Mouse (Mus musculus) midbrain, postnatal 0 days (tissue): ENCODE data around the gene Ms4a1. TPM values are rescaled to one million over a fixed set of nuclear protein-coding genes. Genes with fewer than 3 reads are reported as not detected.

Experiments
- ATAC-seq: fragments of 200-750 bp; cut with Nextera tagmentation; 2 replicates; pipeline ENCODE4 v1.8.0; 2017; ENCODE audit warnings: moderate number of reproducible peaks, mild to moderate bottlenecking, moderate TSS enrichment, moderate library complexity; ENCODE audit not compliant: low FRiP score
- DNase-seq: peaks from one replicate; pipeline ENCODE4 v3.0.0-alpha.2; 2015; ENCODE audit warnings: low spot score
- H3K27ac ChIP-seq: fragments of 300-500 bp; sonication (generic); 2 replicates; pipeline ENCODE4 v1.5.1; 2014; ENCODE audit warnings: low read depth, mild to moderate bottlenecking, low read length, mixed read lengths
- H3K27me3 ChIP-seq: fragments of 300-500 bp; sonication (generic); 2 replicates; pipeline ENCODE4 v1.6.1; 2014; ENCODE audit warnings: low read length, control low read depth, mixed read lengths; ENCODE audit not compliant: insufficient read depth
- H3K36me3 ChIP-seq: fragments of 300-500 bp; sonication (generic); 2 replicates; pipeline ENCODE4 v1.6.1; 2014; ENCODE audit warnings: low read length, control low read depth, mixed read lengths; ENCODE audit not compliant: insufficient read depth
- H3K4me1 ChIP-seq: fragments of 300-500 bp; sonication (generic); 2 replicates; pipeline ENCODE4 v1.6.1; 2014; ENCODE audit warnings: mild to moderate bottlenecking, control low read depth, antibody characterized with exemption, low read length, mixed read lengths; ENCODE audit not compliant: insufficient read depth
- H3K4me2 ChIP-seq: fragments of 300-500 bp; sonication (generic); 2 replicates; pipeline ENCODE4 v1.6.1; 2014; ENCODE audit warnings: low read depth, mild to moderate bottlenecking, low read length, mixed read lengths; ENCODE audit not compliant: poor library complexity, severe bottlenecking
- H3K4me3 ChIP-seq: fragments of 300-500 bp; sonication (generic); 2 replicates; pipeline ENCODE4 v1.5.1; 2014; ENCODE audit warnings: low read depth, mild to moderate bottlenecking, low read length, moderate library complexity
- H3K9ac ChIP-seq: fragments of 300-500 bp; sonication (generic); replicated peaks from 2 replicates; pipeline ENCODE4 v1.6.1; 2014; ENCODE audit warnings: mild to moderate bottlenecking, low read length, moderate library complexity, mixed read lengths; ENCODE audit not compliant: poor library complexity, severe bottlenecking
- H3K9me3 ChIP-seq: fragments of 300-500 bp; sonication (generic); 2 replicates; pipeline ENCODE4 v1.6.1; 2016; ENCODE audit warnings: low read length, control low read depth
- CTCF ChIP-seq: IDR thresholded peaks from 2 replicates; pipeline ENCODE4 v1.5.1; 2016; ENCODE audit warnings: antibody characterized with exemption, mild to moderate bottlenecking
- WGBS: fragments of 180-500 bp; shearing (Covaris S2); extraction: QIAGEN DNeasy Blood & Tissue Kit; methylation state at CpG from one replicate; pipeline ENCODE4 v1.1.7; 2014; 5-methylcytosine and 5-hydroxymethylcytosine counted together
- polyA plus RNA-seq: library from polyadenylated mRNA; unstranded; fragments of >200 nt; fragmentation: Nextera tagmentation; extraction: Ambion mirVana; gene quantifications from 2 replicates; pipeline ENCODE4 v1.2.1, GENCODE M21; 2015
- total RNA-seq: library from RNA; depleted of rRNA; stranded (reverse); fragments of >200 nt; gene quantifications from 2 replicates; pipeline ENCODE4 v1.2.3, GENCODE M21; 2014; rRNA removed

Gene Ms4a1
- total and polyA plus RNA-seq, 2 experiments from 2014 or later: not detected

DNA sequence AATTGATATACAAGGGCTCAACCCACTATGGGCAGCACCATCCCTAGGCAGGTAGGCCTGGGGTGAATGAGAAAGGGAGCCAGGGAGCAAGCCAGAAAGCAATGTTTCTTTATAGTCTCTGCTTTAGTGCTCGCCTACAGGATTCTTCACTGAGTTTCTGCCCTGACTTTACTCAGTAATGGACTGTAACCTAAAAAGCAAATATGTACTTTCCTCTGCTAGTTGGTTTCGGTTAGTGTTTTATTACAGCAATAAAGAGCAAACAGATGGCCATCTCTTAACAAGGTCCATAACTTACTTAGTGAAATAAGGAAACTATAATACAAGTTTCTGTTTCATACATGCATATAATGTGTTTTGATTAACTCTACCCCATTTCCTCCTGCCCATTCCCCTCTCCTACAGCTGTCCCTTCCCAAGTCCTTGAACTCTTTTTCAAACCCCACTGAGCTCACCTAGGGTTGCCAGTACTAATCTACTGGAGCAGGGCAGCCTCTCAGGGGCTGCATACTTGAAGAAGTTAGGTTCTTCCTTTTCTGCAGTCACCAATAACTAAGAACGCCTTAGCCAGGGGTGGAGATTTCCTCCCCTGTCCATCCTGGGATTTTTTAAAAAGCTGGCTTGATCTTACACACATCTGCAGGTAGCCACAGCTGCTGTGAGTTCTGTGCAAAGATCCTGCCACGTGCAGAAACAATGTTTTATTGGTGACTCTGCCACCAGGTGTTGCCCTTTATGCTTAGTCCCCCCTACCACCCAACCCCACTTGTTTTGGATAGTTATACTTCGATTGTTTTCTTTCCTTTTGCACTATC is 30.9 kb downstream of the Ms4a1 start:
- no peak overlapping the region for H3K4me3 ChIP-seq
- ATAC-seq (no peak), DNase-seq (no peak)
- H3K4me1 ChIP-seq: no peaks in the 10 kb centered on the region
- no peaks in the 10 kb centered on the region for H3K36me3 ChIP-seq
- 69% methylated on average over 5 of the region's 5 CpGs for WGBS
- H3K9ac ChIP-seq: no peak overlapping the region
- no peak for TF ChIP-seq CTCF
- no peaks in the 10 kb centered on the region for H3K9me3 ChIP-seq
- H3K27ac ChIP-seq: no peak overlapping the region
- H3K4me2 ChIP-seq: no peak overlapping the region
- H3K27me3 ChIP-seq: no peaks in the 10 kb centered on the region

DNA sequence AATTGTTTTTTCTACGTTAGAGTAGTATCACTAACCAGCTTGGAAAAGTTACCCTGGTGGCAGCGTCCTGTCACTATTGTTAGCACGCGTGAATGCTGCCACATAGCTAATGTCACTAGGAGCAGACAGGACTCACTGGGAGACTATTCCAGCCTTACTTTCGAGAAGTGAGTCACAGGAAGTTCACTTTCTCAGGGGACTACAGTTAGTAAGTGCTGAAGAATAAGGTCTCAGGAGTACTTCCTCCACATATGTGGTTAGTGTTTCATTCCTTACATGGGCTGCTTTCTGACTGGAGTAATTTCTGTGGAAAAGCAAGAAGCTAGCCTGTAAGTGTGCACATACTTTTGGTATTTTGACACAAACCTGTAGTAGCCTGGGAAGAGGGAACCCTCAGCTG is 31.8 kb downstream of the Ms4a1 start:
- TF ChIP-seq CTCF: no peak
- no peak overlapping the region for H3K9ac ChIP-seq
- no peaks in the 10 kb centered on the region for H3K4me1 ChIP-seq
- ATAC-seq (no peak), DNase-seq (no peak)
- no peaks in the 10 kb centered on the region for H3K36me3 ChIP-seq
- 79% methylated on average over 5 of the region's 5 CpGs for WGBS
- H3K4me2 ChIP-seq: no peak overlapping the region
- H3K4me3 ChIP-seq: no peak overlapping the region
- no peaks in the 10 kb centered on the region for H3K27me3 ChIP-seq
- no peaks in the 10 kb centered on the region for H3K9me3 ChIP-seq
- H3K27ac ChIP-seq: no peak overlapping the region

DNA sequence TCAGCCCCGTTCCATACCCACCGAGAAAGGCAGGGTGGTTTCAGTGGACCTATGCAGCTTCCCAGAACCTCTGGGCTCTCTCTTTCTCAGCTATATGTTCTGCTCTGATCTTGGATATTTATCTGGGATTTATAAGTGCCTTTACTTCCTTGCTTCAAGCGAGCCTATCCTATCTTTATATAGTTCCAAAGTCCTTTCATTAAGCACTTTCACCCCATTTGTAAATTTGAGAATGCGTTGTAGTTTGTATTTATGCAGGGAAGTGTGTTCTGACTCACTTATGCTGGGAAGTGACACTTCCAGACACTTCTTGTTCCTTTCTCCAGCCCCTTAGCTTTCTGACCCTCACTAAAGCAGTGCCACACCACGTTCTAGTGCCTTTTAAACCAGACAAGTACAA is 33.7 kb downstream of the Ms4a1 start, which contains the start of gene Ms4a12:
Gene Ms4a12, minus strand, starts transcription at position 101 of the 400 bp plus-strand sequence.
- ATAC-seq (no peak), DNase-seq (no peak)
- Histone ChIP-seq H3K9me3 (no peaks in the 10 kb centered on the region), H3K4me2 (no peak within 1 kb of the TSS), H3K4me1 (no peaks in the 10 kb centered on the region), H3K36me3 (no peaks in the 10 kb centered on the region), H3K4me3 (no peak within 1 kb of the TSS), H3K27me3 (no peaks in the 10 kb centered on the region), H3K27ac (no peak within 1 kb of the TSS), H3K9ac (no peak within 1 kb of the TSS)
- 76% methylated on average over 5 of the region's 5 CpGs for WGBS
- no peak for TF ChIP-seq CTCF

Other genes with a start within 250 kb of the Ms4a1 start
- not detected in 2 replicates for gene Ms4a18, start 248.2 kb downstream of the Ms4a1 start, total RNA-seq
- gene Ms4a18, start 248.2 kb downstream of the Ms4a1 start, polyA plus RNA-seq: not detected in 2 replicates
- not detected in 2 replicates for gene Ms4a8a, start 185.1 kb downstream of the Ms4a1 start, total RNA-seq
- not detected in 2 replicates for gene Ms4a8a, start 185.1 kb downstream of the Ms4a1 start, polyA plus RNA-seq
- not detected in 2 replicates for gene 1700017D01Rik, start 135.4 kb downstream of the Ms4a1 start, total RNA-seq
- not detected in 2 replicates for gene 1700017D01Rik, start 135.4 kb downstream of the Ms4a1 start, polyA plus RNA-seq
- not detected in 2 replicates for gene 1700025F22Rik, start 100.9 kb downstream of the Ms4a1 start, total RNA-seq
- gene 1700025F22Rik, start 100.9 kb downstream of the Ms4a1 start, polyA plus RNA-seq: not detected in 2 replicates
- not detected in 2 replicates for gene Ms4a13, start 69.5 kb downstream of the Ms4a1 start, total RNA-seq
- gene Ms4a13, start 69.5 kb downstream of the Ms4a1 start, polyA plus RNA-seq: not detected in 2 replicates
- gene Ms4a12, start 33.8 kb downstream of the Ms4a1 start, total RNA-seq: not detected in 2 replicates
- not detected in 2 replicates for gene Ms4a12, start 33.8 kb downstream of the Ms4a1 start, polyA plus RNA-seq
- not detected in 2 replicates for gene Ms4a5, start 17.6 kb upstream of the Ms4a1 start, total RNA-seq
- gene Ms4a5, start 17.6 kb upstream of the Ms4a1 start, polyA plus RNA-seq: not detected in 2 replicates
- 0.11 TPM in 1 of 2 replicates, not detected in the other for gene Ms4a14, start 48.2 kb upstream of the Ms4a1 start, total RNA-seq
- 0.06 TPM in 1 of 2 replicates, not detected in the other for gene Ms4a14, start 48.2 kb upstream of the Ms4a1 start, polyA plus RNA-seq
- gene Ms4a7, start 69.9 kb upstream of the Ms4a1 start, total RNA-seq: 0.16 and 2.1 TPM in 2 replicates
- gene Ms4a7, start 69.9 kb upstream of the Ms4a1 start, polyA plus RNA-seq: 1.9 and 2.5 TPM in 2 replicates
- 0.22 and 1.3 TPM in 2 replicates for gene Ms4a4a, start 109.3 kb upstream of the Ms4a1 start, total RNA-seq
- 1.3 and 1.9 TPM in 2 replicates for gene Ms4a4a, start 109.3 kb upstream of the Ms4a1 start, polyA plus RNA-seq
- 0.47 TPM in 1 of 2 replicates, not detected in the other for gene Ms4a4c, start 138.5 kb upstream of the Ms4a1 start, total RNA-seq
- 0.20 TPM in 1 of 2 replicates, not detected in the other for gene Ms4a4c, start 138.5 kb upstream of the Ms4a1 start, polyA plus RNA-seq
- not detected in 2 replicates for gene Ms4a4b, start 177.3 kb upstream of the Ms4a1 start, total RNA-seq
- not detected in 2 replicates for gene Ms4a4b, start 177.3 kb upstream of the Ms4a1 start, polyA plus RNA-seq
- gene Ms4a6c, start 203.1 kb upstream of the Ms4a1 start, total RNA-seq: 2.0 and 4.0 TPM in 2 replicates
- 2.1 and 2.3 TPM in 2 replicates for gene Ms4a6c, start 203.1 kb upstream of the Ms4a1 start, polyA plus RNA-seq
- not detected in 2 replicates for gene Gm8369, start 219.7 kb upstream of the Ms4a1 start, total RNA-seq
- not detected in 2 replicates for gene Gm8369, start 219.7 kb upstream of the Ms4a1 start, polyA plus RNA-seq